Comparison of ENCODE assay signal across 15 mouse cellular contexts in genomic region chrX:15322958-15323357, GRCm38 (mm10).
DNase-seq lines count a peak whose midpoint lies in the region; ATAC-seq and TF ChIP-seq lines count a peak whose summit lies in the region.
"Had no signal": no experiment of that assay in that cellular context is flagged by ENCODE, and none has a peak within 500 bp of the region (broad histone marks: within the 10 kb centered on the region; RNA-seq: fewer than 3 reads in every experiment).

No protein-coding gene starts in this region.

- no peak for DNase-seq in heart, adult 8-10 months (ENCODE audit: low spot score)
- DNase-seq in liver (no peak), MEL (ENCODE audit: low read depth, low spot score) (no peak)
- DNase-seq in urinary bladder, postnatal 14 days (ENCODE audit: low spot score): no peak
- DNase-seq in urinary bladder, postnatal 4 days (ENCODE audit: low spot score in 2 of 2): no peak
- DNase-seq: cerebellum, adult 8-10 months; kidney, adult 18-20 months; layer of hippocampus, adult 9-11 months; right cerebral cortex, postnatal 4 days; thymus, adult 2 months had no signal

- H3K79me2 ChIP-seq in MEL (ENCODE audit: control insufficient read depth, insufficient read depth, low read length, poor library complexity): no peaks in the 10 kb centered on the region

- peak overlapping the region; percentile 44 for H3K4me2 ChIP-seq in heart, embryonic 12.5 days
- H3K4me2 ChIP-seq in liver, embryonic 12.5 days: peak overlapping the region; percentile 22; the same call in 1 of the 2 replicates
- 0 out of 2 replicates have a peak overlapping the region, but pooled peaks have one; percentile 9 for H3K4me2 ChIP-seq in embryonic facial prominence, embryonic 13.5 days

- H3K4me1 ChIP-seq in heart, embryonic 12.5 days (replicated peaks): 0 out of 2 replicates have a peak, but pooled peaks cover 3% of the 10 kb centered on the region
- H3K4me1 ChIP-seq in liver, embryonic 12.5 days: no peaks in the 10 kb centered on the region
- H3K4me1 ChIP-seq in MEL (ENCODE audit: control insufficient read depth in 1 of 2, insufficient read depth in 2 of 2, low read length in 2 of 2): no peaks in the 10 kb centered on the region
- H3K4me1 ChIP-seq in embryonic facial prominence, embryonic 13.5 days: no peaks in the 10 kb centered on the region

- H3K27me3 ChIP-seq in heart, embryonic 12.5 days (replicated peaks): no peaks in the 10 kb centered on the region
- no peaks in the 10 kb centered on the region for H3K27me3 ChIP-seq in liver, embryonic 12.5 days (replicated peaks)
- H3K27me3 ChIP-seq in MEL (ENCODE audit: control insufficient read depth in 1 of 2, insufficient read depth in 2 of 2, low read length in 2 of 2): no peaks in the 10 kb centered on the region
- H3K27me3 ChIP-seq in embryonic facial prominence, embryonic 13.5 days: no peaks in the 10 kb centered on the region

- H3K9me3 ChIP-seq in heart, embryonic 12.5 days (replicated peaks): no peaks in the 10 kb centered on the region
- H3K9me3 ChIP-seq in liver, embryonic 12.5 days (replicated peaks): no peaks in the 10 kb centered on the region
- H3K9me3 ChIP-seq in MEL (replicated peaks; ENCODE audit: insufficient read depth, low read length): no peaks in the 10 kb centered on the region
- H3K9me3 ChIP-seq in embryonic facial prominence, embryonic 13.5 days: no peaks in the 10 kb centered on the region

- TF ChIP-seq EP300 in MEL (IDR thresholded peaks at IDR 0.05; ENCODE audit: low read depth in 1 of 2, low read length in 2 of 2): no peak

- no peak for TF ChIP-seq RAD21 in MEL (IDR thresholded peaks at IDR 0.05; ENCODE audit: low read depth, low read length)

- no peak for ATAC-seq in heart, embryonic 12.5 days (ENCODE audit: insufficient number of reproducible peaks, low FRiP score)
- no peak for ATAC-seq in liver, embryonic 12.5 days
- ATAC-seq in embryonic facial prominence, embryonic 13.5 days (ENCODE audit: insufficient number of reproducible peaks, insufficient read depth, low FRiP score, low TSS enrichment, low read depth): no peak
- ATAC-seq: activated CD4-positive, CD25-positive, alpha-beta regulatory T cell, adult 4 months had no signal

- 37% methylated on average over 5 of the region's 5 CpGs for WGBS in heart, embryonic 12.5 days
- WGBS in liver, embryonic 12.5 days (ENCODE audit: insufficient replicate concordance): 32% methylated on average over 5 of the region's 5 CpGs
- 41% methylated on average over 5 of the region's 5 CpGs for WGBS in embryonic facial prominence, embryonic 13.5 days

- no peak overlapping the region for H3K4me3 ChIP-seq in heart, embryonic 12.5 days
- no peak overlapping the region for H3K4me3 ChIP-seq in liver, embryonic 12.5 days
- H3K4me3 ChIP-seq in MEL (ENCODE audit: control insufficient read depth in 1 of 2, insufficient read depth in 1 of 2, low read depth in 2 of 2, low read length in 2 of 2): peak overlapping the region; percentile 26 to 53; a peak in 1 of 4 replicates
- H3K4me3 ChIP-seq in embryonic facial prominence, embryonic 13.5 days: no peak overlapping the region; the same call in 1 of the 2 replicates
- H3K4me3 ChIP-seq: erythroblast, embryonic 14.5 days had no signal

- no peak for TF ChIP-seq POLR2A in MEL (IDR thresholded peaks at IDR 0.05; ENCODE audit: control insufficient read depth in 1 of 2, insufficient read depth in 1 of 2, low read depth in 1 of 2, low read length in 2 of 2, poor library complexity in 1 of 2)

- no peak overlapping the region for H3K27ac ChIP-seq in heart, embryonic 12.5 days (ENCODE audit: poor library complexity, severe bottlenecking)
- no peak overlapping the region for H3K27ac ChIP-seq in liver, embryonic 12.5 days
- H3K27ac ChIP-seq in MEL (ENCODE audit: control insufficient read depth, low read depth, low read length): no peak overlapping the region
- no peak overlapping the region for H3K27ac ChIP-seq in embryonic facial prominence, embryonic 13.5 days

- H3K36me3 ChIP-seq in heart, embryonic 12.5 days: no peaks in the 10 kb centered on the region
- H3K36me3 ChIP-seq in liver, embryonic 12.5 days: no peaks in the 10 kb centered on the region
- H3K36me3 ChIP-seq in MEL (ENCODE audit: control insufficient read depth in 1 of 2, insufficient read depth in 2 of 2, low read length in 2 of 2): no peaks in the 10 kb centered on the region
- no peaks in the 10 kb centered on the region for H3K36me3 ChIP-seq in embryonic facial prominence, embryonic 13.5 days

- H3K9ac ChIP-seq in heart, embryonic 12.5 days: no peak overlapping the region
- H3K9ac ChIP-seq in liver, embryonic 12.5 days: no peak overlapping the region
- H3K9ac ChIP-seq in MEL (ENCODE audit: control insufficient read depth, low read depth, low read length, poor library complexity, severe bottlenecking): no peak overlapping the region
- no peak overlapping the region for H3K9ac ChIP-seq in embryonic facial prominence, embryonic 13.5 days

- no peak for TF ChIP-seq CTCF in MEL (IDR thresholded peaks at IDR 0.05 in 2 of 3, conservative IDR thresholded peaks at IDR 0.05 in 1 of 3; ENCODE audit: control insufficient read depth in 1 of 3, insufficient read depth in 1 of 3, low read depth in 2 of 3, low read length in 3 of 3, poor library complexity in 1 of 3, severe bottlenecking in 1 of 3)

TF ChIP-seq in MEL, 35 proteins besides CTCF, POLR2A, EP300 and RAD21:
- no peak for TF ChIP-seq POLR2AphosphoS5 (IDR thresholded peaks at IDR 0.05; ENCODE audit: borderline replicate concordance, low read depth, low read length)
- TF ChIP-seq BHLHE40 (IDR thresholded peaks at IDR 0.05; ENCODE audit: borderline replicate concordance, low read depth, low read length): no peak
- no peak for TF ChIP-seq HCFC1 (IDR thresholded peaks at IDR 0.05; ENCODE audit: low read depth, low read length)
- no peak for TF ChIP-seq ZC3H11A (IDR thresholded peaks at IDR 0.05; ENCODE audit: low read depth, low read length)
- TF ChIP-seq ELF1 (IDR thresholded peaks at IDR 0.05; ENCODE audit: low read depth, low read length): no peak
- no peak for TF ChIP-seq CHD2 (IDR thresholded peaks at IDR 0.05; ENCODE audit: low read length)
- TF ChIP-seq ETS1 (IDR thresholded peaks at IDR 0.05; ENCODE audit: low read depth, low read length): no peak
- TF ChIP-seq POLR2AphosphoS2 (IDR thresholded peaks at IDR 0.05; ENCODE audit: low read length): no peak
- no peak for TF ChIP-seq TCF12 (IDR thresholded peaks at IDR 0.05; ENCODE audit: low read depth, low read length)

Comparison
In these comparisons a context has a peak if more than half of its experiments do, and no peak if none do; other contexts are left out.
1. H3K4me3 ChIP-seq: peak in MEL (2 of 2); none in heart, embryonic 12.5 days (single experiment), liver, embryonic 12.5 days (single experiment) and embryonic facial prominence, embryonic 13.5 days (single experiment).
2. Peak in every context shown above with its lines, with median percentiles within 50 percentile points of each other: H3K4me2 ChIP-seq.